Mouse (Mus musculus) right cerebral cortex, postnatal 10 days (tissue): ENCODE measurements around the gene Cnot3.
A peak's percentile ranks its signal among the peaks of the same experiment; 100 is the strongest.
"Not testable (repeated sequence)": the region's sequence is repeated elsewhere in the genome, so short reads cannot be mapped to it uniquely, and the experiment has no call there.

Source experiments
- DNase-seq, 2 experiments: peaks; one replicate each; pipeline ENCODE4 v3.0.0; 2021; ENCODE audit warnings: low spot score in 2 of 2

Cnot3 gene

DNA sequence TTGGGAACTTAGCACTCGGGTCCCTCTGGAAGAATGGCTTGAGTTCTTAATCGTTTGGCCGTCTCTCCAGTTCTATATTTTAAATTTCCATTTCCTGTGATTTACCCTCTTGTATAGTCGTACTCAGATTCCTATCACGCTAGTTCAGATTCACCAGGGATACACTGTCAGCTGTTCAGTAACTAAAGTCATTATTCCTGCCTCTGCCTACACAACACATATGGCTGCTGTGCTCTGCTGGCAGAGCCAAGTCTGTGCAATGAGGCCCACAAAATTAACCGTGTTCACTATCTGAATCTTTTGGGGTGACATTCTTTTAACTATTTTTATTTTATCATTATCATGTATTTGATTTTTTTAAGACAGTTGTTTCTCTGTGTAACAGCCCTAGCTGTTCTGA lies 53.4 kb downstream of the Cnot3 start:
- no peak for DNase-seq

DNA sequence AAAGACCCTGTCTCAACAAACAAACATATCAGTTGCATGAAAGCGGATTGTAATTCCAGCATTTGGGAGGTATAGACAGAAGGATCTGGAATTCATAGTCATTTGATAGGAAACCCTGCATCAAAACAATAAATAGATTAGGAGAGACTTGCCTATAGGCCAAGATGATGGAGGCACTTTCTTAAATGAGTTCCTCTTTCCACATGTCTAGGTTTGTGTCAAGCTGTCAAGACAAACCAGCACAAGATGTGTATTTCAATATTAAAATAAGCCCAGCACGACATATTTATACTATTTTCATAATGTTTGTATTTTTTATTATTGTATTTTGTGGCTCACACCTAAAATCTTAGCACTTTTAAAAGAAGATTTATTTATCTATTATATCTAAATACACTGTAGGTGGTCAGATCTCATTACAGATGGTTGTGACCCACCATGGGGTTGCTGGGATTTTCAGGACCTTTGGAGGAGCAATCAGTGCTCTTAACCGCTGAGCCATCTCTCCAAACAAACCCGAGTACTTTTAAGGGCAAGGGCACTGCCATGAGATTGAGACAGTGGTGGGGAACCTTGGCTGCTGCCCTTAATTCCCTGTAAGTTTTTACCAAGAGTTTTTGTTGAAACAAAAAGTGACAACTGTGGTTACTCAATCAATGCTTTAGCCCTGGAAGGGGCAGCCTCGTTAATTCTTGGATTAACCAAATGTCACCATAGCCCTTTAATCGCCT lies 58.2 kb downstream of the Cnot3 start:
- DNase-seq, result no peak

DNA sequence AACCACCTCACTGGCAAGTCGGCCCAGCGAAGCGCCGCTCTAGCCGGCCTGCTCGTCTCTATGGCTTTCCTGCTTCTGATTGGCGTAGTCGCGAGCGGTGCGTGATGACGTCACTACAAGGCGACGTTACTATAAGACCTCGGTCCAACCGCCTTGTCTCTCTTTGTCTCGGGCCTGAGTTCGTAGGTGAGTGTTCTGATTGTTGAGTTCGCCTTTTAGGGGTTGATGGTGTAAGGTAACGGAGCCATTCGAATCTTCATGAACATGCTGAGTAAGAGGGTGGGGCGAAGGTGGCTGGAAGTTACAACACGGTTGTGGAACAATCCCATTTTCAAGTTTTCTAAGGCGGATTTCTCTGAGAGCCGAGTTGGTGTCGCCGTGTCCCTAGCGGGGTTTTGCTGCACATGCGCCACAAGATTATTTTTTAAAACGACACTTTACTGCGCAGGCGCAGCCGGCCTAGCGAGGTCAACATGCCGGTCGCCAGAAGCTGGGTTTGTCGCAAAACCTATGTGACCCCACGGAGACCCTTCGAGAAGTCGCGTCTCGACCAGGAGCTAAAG lies 58.9 kb downstream of the Cnot3 start, which contains the start of gene Rps9:
Rps9 (plus strand) TSS at position 115 of the 563 bp plus-strand sequence.
- DNase-seq, result peak; percentile 98 to 99

DNA sequence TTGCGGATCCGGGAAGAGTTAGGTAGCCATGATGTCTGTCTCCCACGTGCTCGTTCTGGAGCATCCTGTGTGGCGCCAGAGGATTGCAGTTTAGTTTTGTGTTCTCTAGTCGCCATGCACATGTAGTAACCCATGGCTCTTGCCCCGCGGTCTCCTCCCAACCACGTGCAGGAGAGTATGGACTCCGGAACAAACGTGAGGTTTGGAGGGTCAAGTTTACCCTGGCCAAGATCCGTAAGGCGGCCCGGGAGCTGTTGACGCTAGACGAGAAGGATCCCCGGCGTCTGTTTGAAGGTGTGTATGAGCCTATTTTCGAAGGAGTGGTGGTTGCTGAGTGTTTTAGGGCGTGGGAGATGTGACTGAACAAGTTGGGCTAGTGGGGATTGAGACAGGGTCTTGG lies 59.4 kb downstream of the Cnot3 start:
- DNase-seq, result no peak

DNA sequence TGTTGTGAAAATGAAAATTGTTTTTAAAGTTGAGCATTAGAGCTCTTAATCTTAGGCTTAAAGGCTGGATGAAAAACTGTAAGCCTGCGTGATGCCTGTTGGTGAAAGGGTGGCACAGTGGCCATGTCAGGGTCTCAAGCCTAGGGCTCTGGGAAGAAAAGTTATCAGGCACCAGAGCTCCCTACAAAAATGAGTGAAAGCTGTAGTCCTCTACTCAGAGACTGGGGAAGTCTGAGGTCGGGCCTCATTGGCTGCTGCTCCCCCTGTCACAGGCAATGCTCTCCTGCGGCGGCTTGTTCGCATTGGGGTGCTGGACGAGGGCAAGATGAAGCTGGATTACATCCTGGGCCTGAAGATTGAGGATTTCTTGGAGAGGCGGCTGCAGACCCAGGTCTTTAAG lies 60.4 kb downstream of the Cnot3 start:
- DNase-seq, result peak; percentile 37 to 38

DNA sequence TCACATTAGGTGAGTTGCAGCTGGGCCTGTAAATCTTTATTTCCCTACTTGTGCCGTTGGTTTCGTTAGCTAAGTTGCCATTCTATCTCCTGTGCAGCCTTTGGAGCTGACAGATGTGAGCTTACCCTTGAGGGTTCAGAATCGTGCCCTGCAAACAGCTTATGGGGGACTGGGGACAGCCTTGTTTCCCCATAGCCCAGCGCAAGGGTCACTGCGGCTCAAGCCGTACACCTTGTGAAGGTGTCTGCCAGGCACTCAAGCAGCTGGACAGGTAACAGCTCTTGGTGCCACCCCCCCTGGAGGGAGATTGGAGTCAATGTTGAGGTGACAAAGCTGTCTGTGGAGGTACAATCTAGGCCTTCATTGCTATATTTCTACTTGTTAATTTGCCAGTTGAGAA lies 60.8 kb downstream of the Cnot3 start:
- no peak for DNase-seq

DNA sequence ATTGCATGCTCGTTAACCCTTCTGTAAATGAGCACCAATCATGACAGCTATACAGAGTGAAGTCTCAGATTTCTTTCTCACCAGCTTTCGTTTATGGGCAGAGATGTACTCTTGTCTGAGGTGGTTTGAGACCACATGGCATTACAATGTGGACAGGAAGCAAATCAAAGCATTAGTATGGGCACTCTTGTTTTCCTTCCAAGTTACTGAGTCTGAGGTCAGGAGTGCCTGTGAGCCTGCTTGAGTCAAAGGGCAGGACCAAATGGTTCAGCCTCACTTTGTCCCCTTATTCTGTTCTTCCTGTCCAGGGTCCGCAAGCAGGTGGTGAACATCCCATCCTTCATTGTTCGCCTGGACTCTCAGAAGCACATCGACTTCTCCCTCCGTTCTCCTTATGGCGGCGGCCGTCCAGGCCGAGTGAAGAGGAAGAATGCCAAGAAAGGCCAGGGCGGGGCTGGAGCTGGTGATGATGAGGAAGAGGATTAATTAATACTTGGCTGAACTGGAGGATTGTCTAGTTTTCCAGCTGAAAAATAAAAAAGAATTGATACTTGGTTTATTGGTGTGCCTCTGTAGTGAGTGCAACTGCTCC lies 61.4 kb downstream of the Cnot3 start:
- DNase-seq, result no peak

DNA sequence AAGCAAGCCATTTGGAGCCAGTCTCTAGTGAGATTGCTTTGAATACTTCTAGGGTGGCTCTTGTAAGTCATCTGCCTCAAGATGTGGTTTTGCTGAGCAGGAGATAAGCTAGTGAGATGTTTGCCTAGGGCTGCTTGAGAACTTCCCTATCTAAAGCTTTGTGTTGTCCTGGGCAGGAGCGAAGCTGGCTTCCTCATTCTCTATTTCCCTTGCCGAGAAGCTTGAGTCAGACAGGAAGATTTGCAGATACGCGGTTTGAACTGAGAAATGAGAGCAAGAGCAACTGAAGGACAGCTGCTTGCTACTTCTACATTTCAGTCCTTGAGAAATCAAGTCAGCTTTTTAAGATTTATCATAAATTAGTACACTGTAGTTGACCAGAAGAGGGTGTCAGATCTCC lies 62.0 kb downstream of the Cnot3 start:
- peak in 1 of 2 experiments; percentile 44 for DNase-seq

DNA sequence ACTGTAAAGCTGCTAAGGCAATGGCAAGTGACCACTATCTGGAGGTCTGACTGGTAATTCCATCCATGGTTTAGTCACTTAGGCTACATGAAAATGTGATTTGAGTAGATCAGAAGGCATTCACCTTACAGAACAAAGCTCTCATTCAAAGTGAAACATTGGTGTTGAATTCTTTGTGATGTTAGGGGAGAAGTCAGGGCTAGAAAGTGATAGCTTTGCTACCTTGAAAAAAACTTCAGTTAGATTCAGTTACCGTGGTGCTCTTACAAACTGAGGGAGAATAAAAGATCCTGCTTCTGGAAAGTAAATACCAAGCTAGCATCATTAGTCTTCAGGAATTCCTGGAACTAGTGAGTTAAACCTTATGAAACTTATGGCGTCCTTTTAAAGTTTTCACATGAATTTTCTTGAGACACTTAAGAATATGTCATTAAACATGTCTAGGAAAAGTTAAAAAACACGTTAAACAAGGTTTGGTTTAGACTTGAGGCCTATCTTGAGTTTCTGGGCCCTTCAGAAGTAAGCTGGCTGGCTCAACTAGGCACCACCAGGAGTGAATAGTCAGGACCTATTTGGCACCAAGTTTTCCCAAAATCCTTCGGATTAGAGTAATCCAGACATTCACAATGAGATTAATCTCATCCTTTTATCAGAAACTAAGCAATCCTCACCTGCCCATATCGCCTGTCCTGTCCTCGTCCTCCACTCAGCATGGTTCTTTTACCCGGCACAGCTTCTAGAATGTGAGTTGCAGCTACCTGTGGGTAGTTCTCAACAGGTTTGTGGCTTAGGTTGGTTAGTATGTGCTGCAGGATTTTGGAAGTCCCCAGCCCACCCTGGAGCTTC lies 62.7 kb downstream of the Cnot3 start:
- DNase-seq, result no peak

DNA sequence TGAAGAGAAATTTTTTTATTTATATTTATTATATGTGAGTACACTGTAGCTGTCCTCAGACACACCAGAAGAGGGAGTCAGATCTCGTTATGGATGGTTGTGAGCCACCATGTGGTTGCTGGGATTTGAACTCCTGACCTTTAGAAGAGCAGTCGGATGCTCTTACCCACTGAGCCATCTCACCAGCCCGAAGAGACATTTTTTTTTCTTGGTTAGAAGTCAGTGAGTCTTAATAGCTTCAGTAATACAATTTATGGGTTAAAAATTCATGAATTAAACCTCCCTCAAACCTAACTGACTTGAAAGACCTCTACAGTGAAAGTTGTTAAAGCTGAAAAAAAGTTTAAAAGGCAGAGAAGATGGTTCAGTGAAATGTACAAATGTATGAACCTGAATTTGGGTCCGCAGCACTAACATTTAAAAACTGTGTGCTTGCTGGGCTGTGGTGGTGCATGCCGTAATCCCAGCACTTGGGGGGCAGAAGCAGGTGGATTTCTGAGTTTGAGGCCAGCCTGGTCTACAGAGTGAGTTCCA lies 63.4 kb downstream of the Cnot3 start:
- not testable (repeated sequence) for DNase-seq

DNA sequence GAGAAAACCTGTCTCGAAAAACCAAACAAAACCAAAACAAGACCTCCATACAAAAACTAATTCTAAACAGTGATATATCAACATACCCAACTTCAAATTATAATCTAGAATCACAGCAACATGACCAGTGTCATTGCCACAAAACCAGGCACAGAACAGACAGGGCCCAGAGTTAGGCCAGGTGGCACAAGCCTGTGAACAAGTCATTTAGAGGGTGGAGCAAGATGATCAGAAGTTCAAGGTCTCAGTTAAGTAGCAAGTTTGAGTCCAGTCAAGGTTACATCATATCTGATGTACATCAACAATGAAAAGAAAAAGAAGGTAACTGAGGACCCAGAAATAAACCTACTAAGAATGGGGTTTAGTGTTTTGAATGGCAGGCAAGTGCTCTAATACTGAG lies 63.9 kb downstream of the Cnot3 start:
- no peak for DNase-seq
